Mouse (Mus musculus) ES-Bruce4 (cell line): ENCODE measurements around the gene 8030474K03Rik. TPM values are rescaled to one million over a fixed set of nuclear protein-coding genes. Genes with fewer than 3 reads are reported as not detected.

Experiments
- H3K27ac ChIP-seq: 2 replicates; pipeline ENCODE4 v1.5.1; 2012; ENCODE audit warnings: low read length, inconsistent platforms; ENCODE audit not compliant: insufficient read depth
- H3K27me3 ChIP-seq: 2 replicates; pipeline ENCODE4 v1.6.1; 2012; ENCODE audit warnings: mild to moderate bottlenecking, low read length, inconsistent platforms; ENCODE audit not compliant: control insufficient read depth, poor library complexity, insufficient read depth, severe bottlenecking
- H3K36me3 ChIP-seq: 2 replicates; pipeline ENCODE4 v1.6.1; 2012; ENCODE audit warnings: inconsistent platforms, mild to moderate bottlenecking, low read length, moderate library complexity; ENCODE audit not compliant: control insufficient read depth, poor library complexity, insufficient read depth, severe bottlenecking
- H3K4me1 ChIP-seq: one replicate; pipeline ENCODE4 v1.8.1; 2011; ENCODE audit warnings: low read length; ENCODE audit not compliant: control insufficient read depth, insufficient read depth
- H3K4me3 ChIP-seq: 2 replicates; pipeline ENCODE4 v1.5.1; 2011; ENCODE audit warnings: low read depth, mild to moderate bottlenecking, low read length
- H3K9ac ChIP-seq: 2 replicates; pipeline ENCODE4 v1.6.1; 2012; ENCODE audit warnings: low read depth, mild to moderate bottlenecking, inconsistent platforms; ENCODE audit not compliant: poor library complexity, severe bottlenecking
- H3K9me3 ChIP-seq: replicated peaks from 2 replicates; pipeline ENCODE4 v1.6.1; 2012; ENCODE audit warnings: mild to moderate bottlenecking, low read length, inconsistent platforms; ENCODE audit not compliant: control insufficient read depth, poor library complexity, insufficient read depth, severe bottlenecking
- CTCF ChIP-seq: IDR thresholded peaks from one replicate; pipeline ENCODE4 v1.8.1; 2011; ENCODE audit warnings: low read depth, low read length
- EP300 ChIP-seq: IDR thresholded peaks from 2 replicates; pipeline ENCODE4 v1.6.1; 2011; ENCODE audit warnings: low read depth, low read length; ENCODE audit not compliant: insufficient read depth
- POLR2A ChIP-seq: IDR thresholded peaks from one replicate; pipeline ENCODE4 v1.8.1; 2011; ENCODE audit warnings: low read length; ENCODE audit not compliant: insufficient read depth
- polyA plus RNA-seq: library from polyadenylated mRNA; stranded (reverse); fragments of >200 nt; gene quantifications from 2 replicates; pipeline ENCODE4 v1.2.4, GENCODE M21; 2011; ENCODE audit warnings: low read depth; ENCODE audit not compliant: missing spikeins, insufficient read depth, insufficient read length

The 8030474K03Rik gene
- 4.3 and 4.6 TPM in 2 replicates for polyA plus RNA-seq

DNA sequence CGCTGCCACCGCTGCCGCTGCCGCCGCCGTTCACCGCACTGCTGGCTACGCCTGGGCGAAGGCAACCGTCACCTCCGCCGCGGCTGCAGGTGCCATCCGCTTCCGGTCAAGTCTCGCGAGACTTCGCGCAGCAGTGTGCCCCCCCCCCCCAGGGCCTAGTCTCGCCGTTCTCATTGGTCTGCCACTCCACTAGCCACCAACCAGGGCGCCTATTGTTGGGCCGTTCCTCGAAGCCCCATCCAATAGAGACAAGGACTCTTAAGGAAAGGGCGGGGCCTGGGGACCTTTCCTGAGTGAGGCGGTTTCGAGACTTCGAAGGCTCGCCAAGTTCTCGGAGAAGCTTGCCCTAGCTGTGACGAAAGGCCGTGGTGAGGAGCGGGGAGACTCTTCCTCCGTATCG, at the start of gene 8030474K03Rik, which contains the start of gene Gm4779:
Gene 8030474K03Rik, plus strand, starts transcription at position 315 of the 400 bp plus-strand sequence.
Gene Gm4779, minus strand, starts transcription at position 82 of the 400 bp plus-strand sequence.
- H3K27ac ChIP-seq: no peak within 1 kb of the TSS
- peak within 1 kb of the TSS; percentile 52; the same call in 1 of the 2 replicates for H3K9ac ChIP-seq
- H3K4me3 ChIP-seq: peak within 1 kb of the TSS; percentile 71
- no peak for TF ChIP-seq CTCF
- TF ChIP-seq POLR2A: no peak
- no peak for TF ChIP-seq EP300
- no peaks in the 10 kb centered on the region for H3K27me3 ChIP-seq
- no peaks in the 10 kb centered on the region for H3K36me3 ChIP-seq
- H3K9me3 ChIP-seq: no peaks in the 10 kb centered on the region
- no peaks in the 10 kb centered on the region for H3K4me1 ChIP-seq

DNA sequence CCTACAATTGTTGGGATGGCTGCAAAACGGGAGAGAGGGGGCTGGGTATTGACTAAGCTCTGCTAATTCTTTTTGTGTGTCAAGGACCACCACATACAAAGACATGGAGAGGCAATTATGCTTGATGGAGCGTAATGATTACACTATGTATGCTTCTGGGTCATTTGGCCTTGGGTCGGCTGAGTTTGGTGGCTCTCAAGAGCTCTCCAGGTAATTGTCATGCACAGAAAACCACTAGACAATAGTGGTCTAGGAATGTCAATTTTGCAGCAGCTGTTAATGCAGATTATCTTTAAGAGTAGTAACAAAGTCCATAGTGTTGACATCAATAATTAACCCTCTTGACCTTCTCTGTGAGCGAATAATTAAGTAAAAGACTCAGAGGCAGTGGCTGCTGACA, 44.3 kb upstream of the 8030474K03Rik start:
- Histone ChIP-seq H3K9ac (no peak overlapping the region), H3K36me3 (no peaks in the 10 kb centered on the region), H3K4me3 (no peak overlapping the region), H3K9me3 (no peaks in the 10 kb centered on the region), H3K4me1 (no peaks in the 10 kb centered on the region), H3K27ac (no peak overlapping the region), H3K27me3 (no peaks in the 10 kb centered on the region)
- no peak for TF ChIP-seq POLR2A
- no peak for TF ChIP-seq CTCF

DNA sequence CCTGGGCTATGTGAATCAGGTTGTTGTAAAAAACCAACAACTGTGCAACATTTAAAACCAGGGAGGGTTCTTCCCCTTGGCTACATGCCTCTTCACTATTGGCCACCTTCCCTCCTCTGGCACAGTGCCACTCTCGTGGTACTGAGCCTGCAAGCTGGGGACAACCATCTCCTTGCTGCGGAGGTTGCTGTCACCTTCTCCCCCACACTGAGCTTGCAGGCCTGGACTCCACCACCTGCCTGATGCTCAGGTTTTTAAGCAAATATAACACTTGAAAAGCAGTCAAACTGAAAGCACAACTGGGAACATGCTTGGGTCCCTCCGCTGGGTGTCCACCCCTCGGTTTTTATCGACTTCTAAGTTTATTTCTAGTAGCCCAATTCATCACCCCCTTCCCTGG, 40.0 kb upstream of the 8030474K03Rik start:
- no peak overlapping the region for H3K27ac ChIP-seq
- no peaks in the 10 kb centered on the region for H3K4me1 ChIP-seq
- no peak overlapping the region for H3K4me3 ChIP-seq
- no peaks in the 10 kb centered on the region for H3K36me3 ChIP-seq
- no peaks in the 10 kb centered on the region for H3K27me3 ChIP-seq
- H3K9me3 ChIP-seq: no peaks in the 10 kb centered on the region
- H3K9ac ChIP-seq: no peak overlapping the region
- TF ChIP-seq EP300 (no peak), CTCF (no peak), POLR2A (no peak)

DNA sequence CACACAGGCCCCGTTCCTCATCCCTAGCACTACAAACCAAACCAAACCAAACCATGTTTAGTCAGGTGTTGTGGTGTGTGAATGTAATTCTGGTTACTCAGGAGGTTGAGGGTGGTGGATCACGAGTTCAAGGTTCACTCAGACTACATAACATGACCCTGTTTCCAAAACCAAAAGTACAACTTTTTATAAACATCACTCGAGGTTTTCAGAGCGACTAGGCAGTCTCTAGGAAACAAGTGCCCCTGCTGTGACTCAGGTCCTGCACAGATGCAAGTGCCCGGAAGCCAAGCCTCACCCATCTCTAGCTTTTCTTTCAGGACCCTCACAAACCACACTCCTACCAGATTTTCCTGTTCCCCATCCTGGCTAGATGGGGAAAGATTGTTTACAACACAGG, 29.8 kb upstream of the 8030474K03Rik start:
- Histone ChIP-seq H3K27me3 (no peaks in the 10 kb centered on the region), H3K36me3 (no peaks in the 10 kb centered on the region), H3K9me3 (no peaks in the 10 kb centered on the region), H3K4me1 (no peaks in the 10 kb centered on the region), H3K4me3 (no peak overlapping the region), H3K9ac (no peak overlapping the region), H3K27ac (no peak overlapping the region)
- TF ChIP-seq EP300 (no peak), POLR2A (no peak), CTCF (no peak)

DNA sequence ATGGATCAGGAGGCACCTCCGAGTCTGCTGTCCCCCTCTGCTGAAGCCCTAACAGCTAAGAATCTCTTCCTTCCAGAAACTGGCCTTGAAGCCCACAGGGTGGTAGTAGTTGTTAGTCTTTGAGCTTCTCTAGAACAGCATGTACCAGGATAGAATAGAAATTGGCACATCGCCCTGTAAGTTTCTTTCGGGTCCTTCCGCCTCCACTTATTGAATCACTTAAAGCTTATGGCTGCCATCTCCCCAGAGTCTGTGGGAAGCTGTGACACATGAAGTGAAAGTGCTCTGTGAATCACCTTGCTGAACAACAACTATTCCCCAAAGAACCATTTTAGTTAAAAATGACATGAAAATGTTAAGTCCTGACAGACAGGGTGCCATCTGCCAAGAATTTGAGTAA, 29.3 kb upstream of the 8030474K03Rik start:
- Histone ChIP-seq H3K36me3 (no peaks in the 10 kb centered on the region), H3K9ac (no peak overlapping the region), H3K4me3 (no peak overlapping the region), H3K27me3 (no peaks in the 10 kb centered on the region), H3K9me3 (no peaks in the 10 kb centered on the region), H3K27ac (no peak overlapping the region), H3K4me1 (no peaks in the 10 kb centered on the region)
- TF ChIP-seq POLR2A (no peak), EP300 (no peak), CTCF (no peak)

DNA sequence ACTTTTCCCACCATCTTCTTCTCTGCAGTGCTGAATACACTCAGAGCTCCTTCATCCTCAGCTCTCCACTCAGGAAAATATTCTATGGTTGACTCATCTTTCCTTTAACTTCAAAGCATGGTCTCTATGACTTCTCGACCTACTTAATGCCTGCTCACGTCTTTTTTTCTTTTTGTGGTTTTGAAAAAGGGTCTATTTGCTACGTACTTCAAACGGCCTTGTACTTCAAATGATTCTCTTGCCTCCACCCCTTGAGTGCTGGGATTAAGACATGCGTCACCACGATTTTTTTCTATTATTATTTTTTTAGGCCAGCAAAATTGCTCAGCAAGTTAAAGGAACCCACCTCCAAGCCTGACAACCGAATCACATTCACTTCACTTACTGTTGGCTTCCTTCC, 27.2 kb upstream of the 8030474K03Rik start:
- Histone ChIP-seq H3K27ac (no peak overlapping the region), H3K27me3 (no peaks in the 10 kb centered on the region), H3K4me3 (no peak overlapping the region), H3K9ac (no peak overlapping the region), H3K9me3 (no peaks in the 10 kb centered on the region), H3K4me1 (no peaks in the 10 kb centered on the region), H3K36me3 (no peaks in the 10 kb centered on the region)
- TF ChIP-seq CTCF (no peak), POLR2A (no peak), EP300 (no peak)

DNA sequence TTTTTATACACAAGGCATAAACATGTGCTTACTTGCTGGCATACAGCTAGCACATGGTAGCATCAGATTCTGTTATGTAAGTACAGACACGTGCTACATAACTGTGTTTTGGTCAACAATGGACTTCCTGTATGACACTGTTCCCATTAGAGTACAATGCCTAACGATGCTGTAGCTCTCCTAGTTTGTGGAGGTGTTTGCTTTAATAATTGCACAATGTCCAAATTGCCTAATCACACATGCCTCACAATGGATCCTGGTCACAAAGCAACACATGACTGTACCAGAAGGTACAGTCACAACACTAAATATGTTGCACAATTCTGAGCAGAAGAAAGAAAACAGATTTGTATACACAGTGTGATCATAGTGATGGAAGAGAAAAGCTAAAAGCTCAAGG, 25.0 kb upstream of the 8030474K03Rik start:
- Histone ChIP-seq H3K27ac (no peak overlapping the region), H3K27me3 (no peaks in the 10 kb centered on the region)
- TF ChIP-seq EP300 (no peak), POLR2A (no peak), CTCF (no peak)

More for the DNA sequence above, 25.0 kb upstream of the 8030474K03Rik start:
- H3K9me3 ChIP-seq: no peaks in the 10 kb centered on the region
- H3K9ac ChIP-seq: no peak overlapping the region
- H3K4me3 ChIP-seq: no peak overlapping the region
- no peaks in the 10 kb centered on the region for H3K36me3 ChIP-seq
- H3K4me1 ChIP-seq: no peaks in the 10 kb centered on the region
